19 mouse cellular contexts compared by ENCODE assay signal in genomic region chr6:136898954-136899353, GRCm38 (mm10). TPM values are rescaled to one million over a fixed set of nuclear protein-coding genes. Genes with fewer than 3 reads are reported as not detected.
DNase-seq lines count a peak whose midpoint lies in the region; ATAC-seq lines count a peak whose summit lies in the region.
"Had no signal": no experiment of that assay in that cellular context is flagged by ENCODE, and none has a peak within 500 bp of the region (broad histone marks: within the 10 kb centered on the region; RNA-seq: fewer than 3 reads in every experiment).

No protein-coding gene starts in this region.

- peaks cover 24% of the 10 kb centered on the region for H3K4me1 ChIP-seq in heart, embryonic 11.5 days (ENCODE audit: control insufficient read depth, insufficient read depth, low read length)
- peaks cover 34% of the 10 kb centered on the region for H3K4me1 ChIP-seq in lung, embryonic 16.5 days (replicated peaks; ENCODE audit: control insufficient read depth, insufficient read depth, low read length)
- H3K4me1 ChIP-seq in liver, embryonic 11.5 days (replicated peaks; ENCODE audit: control insufficient read depth, insufficient read depth, low read length), result no peaks in the 10 kb centered on the region; the same call in 1 of the 2 replicates
- no peaks in the 10 kb centered on the region for H3K4me1 ChIP-seq in forebrain, embryonic 10.5 days

- peak overlapping the region; percentile 74; the same call in 1 of the 2 replicates for H3K27ac ChIP-seq in heart, embryonic 11.5 days (ENCODE audit: low read depth, low read length)
- H3K27ac ChIP-seq in lung, embryonic 16.5 days (ENCODE audit: low read length), result peak overlapping the region; percentile 95
- no peak overlapping the region for H3K27ac ChIP-seq in liver, embryonic 11.5 days (ENCODE audit: low read depth, low read length)
- H3K27ac ChIP-seq in forebrain, embryonic 10.5 days, result no peak overlapping the region
- H3K27ac ChIP-seq: hindbrain, postnatal 0 days; limb, embryonic 12.5 days had no signal

- no peak for ATAC-seq in heart, embryonic 11.5 days (replicated peaks; ENCODE audit: insufficient number of reproducible peaks, low FRiP score, low TSS enrichment)
- ATAC-seq in lung, embryonic 16.5 days (ENCODE audit: low read depth), result no peak
- peak; percentile 36 for ATAC-seq in megakaryocyte progenitor cell, adult 5-6 weeks (replicated peaks; ENCODE audit: poor library complexity)
- ATAC-seq in liver, embryonic 11.5 days (replicated peaks; ENCODE audit: low FRiP score), result no peak
- ATAC-seq: forebrain, postnatal 0 days; hindbrain, postnatal 0 days had no signal

- intact Hi-C loops in heart, postnatal 36 days (cut with DNase I), result no loop called here

- no peak for DNase-seq in heart, postnatal 36 days
- DNase-seq in lung, adult 18-20 months, result no peak
- DNase-seq in liver, embryonic 11.5 days (ENCODE audit: low spot score), result no peak
- no peak for DNase-seq in ovary, postnatal 36 days (ENCODE audit: low spot score)
- DNase-seq in forebrain, embryonic 10.5 days (ENCODE audit: extremely low spot score, low spot score), result no peak
- DNase-seq: adrenal gland, postnatal 10 days; cerebellum, postnatal 36 days; forebrain, postnatal 0 days; gastrocnemius, postnatal 25 days; layer of hippocampus, postnatal 36 days; lung, adult 2 months had no signal

- no peaks in the 10 kb centered on the region for H3K9me3 ChIP-seq in heart, embryonic 11.5 days (replicated peaks; ENCODE audit: control insufficient read depth, low read length)
- H3K9me3 ChIP-seq in lung, embryonic 16.5 days (ENCODE audit: control insufficient read depth, low read length), result no peaks in the 10 kb centered on the region
- H3K9me3 ChIP-seq in liver, embryonic 11.5 days (ENCODE audit: control insufficient read depth, low read length), result no peaks in the 10 kb centered on the region
- no peaks in the 10 kb centered on the region for H3K9me3 ChIP-seq in forebrain, embryonic 10.5 days
- H3K9me3 ChIP-seq: embryonic facial prominence, embryonic 15.5 days; limb, embryonic 12.5 days had no signal

- H3K27me3 ChIP-seq in heart, embryonic 11.5 days (ENCODE audit: control insufficient read depth, insufficient read depth, low read length), result no peaks in the 10 kb centered on the region
- no peaks in the 10 kb centered on the region for H3K27me3 ChIP-seq in lung, embryonic 16.5 days (ENCODE audit: control insufficient read depth, insufficient read depth, low read depth, low read length)
- no peaks in the 10 kb centered on the region for H3K27me3 ChIP-seq in liver, embryonic 11.5 days (replicated peaks; ENCODE audit: control insufficient read depth, insufficient read depth, low read length)
- H3K27me3 ChIP-seq in forebrain, embryonic 10.5 days (ENCODE audit: poor library complexity, severe bottlenecking), result no peaks in the 10 kb centered on the region
- H3K27me3 ChIP-seq: embryonic facial prominence, embryonic 15.5 days; limb, embryonic 12.5 days had no signal

- H3K4me2 ChIP-seq in heart, embryonic 11.5 days, result no peak overlapping the region
- H3K4me2 ChIP-seq in lung, embryonic 16.5 days (ENCODE audit: low read depth, low read length), result no peak overlapping the region
- H3K4me2 ChIP-seq in liver, embryonic 11.5 days, result no peak overlapping the region
- H3K4me2 ChIP-seq: embryonic facial prominence, embryonic 15.5 days; limb, embryonic 12.5 days; midbrain, embryonic 11.5 days had no signal

- H3K36me3 ChIP-seq in heart, embryonic 11.5 days (ENCODE audit: control insufficient read depth, insufficient read depth, low read length), result no peaks in the 10 kb centered on the region
- no peaks in the 10 kb centered on the region for H3K36me3 ChIP-seq in lung, embryonic 16.5 days (ENCODE audit: control insufficient read depth, insufficient read depth, low read length)
- H3K36me3 ChIP-seq in liver, embryonic 11.5 days (ENCODE audit: control insufficient read depth, insufficient read depth, low read length), result no peaks in the 10 kb centered on the region
- H3K36me3 ChIP-seq in forebrain, embryonic 10.5 days (replicated peaks), result no peaks in the 10 kb centered on the region
- H3K36me3 ChIP-seq: embryonic facial prominence, embryonic 15.5 days; limb, embryonic 12.5 days had no signal

- no peak overlapping the region for H3K4me3 ChIP-seq in heart, embryonic 11.5 days (ENCODE audit: low read depth, low read length)
- no peak overlapping the region for H3K4me3 ChIP-seq in lung, embryonic 16.5 days (ENCODE audit: low read length)
- H3K4me3 ChIP-seq in liver, embryonic 11.5 days (ENCODE audit: low read depth, low read length), result no peak overlapping the region
- H3K4me3 ChIP-seq in forebrain, embryonic 10.5 days, result no peak overlapping the region
- H3K4me3 ChIP-seq: embryonic facial prominence, embryonic 15.5 days; limb, embryonic 12.5 days; myocyte had no signal

- 51% methylated on average over 2 of the region's 2 CpGs for WGBS in heart, embryonic 11.5 days (ENCODE audit: insufficient replicate concordance)
- 35% methylated on average over 2 of the region's 2 CpGs for WGBS in lung, embryonic 16.5 days
- 47% methylated on average over 2 of the region's 2 CpGs for WGBS in liver, embryonic 11.5 days
- 90% methylated on average over 2 of the region's 2 CpGs for WGBS in forebrain, embryonic 10.5 days

- H3K9ac ChIP-seq in heart, embryonic 11.5 days (ENCODE audit: low read depth, low read length), result no peak overlapping the region
- no peak overlapping the region for H3K9ac ChIP-seq in lung, embryonic 16.5 days (ENCODE audit: low read length)
- no peak overlapping the region for H3K9ac ChIP-seq in liver, embryonic 11.5 days (ENCODE audit: low read depth, low read length)
- H3K9ac ChIP-seq: embryonic facial prominence, embryonic 15.5 days; forebrain, postnatal 0 days; limb, embryonic 12.5 days had no signal

RNA-seq across cellular contexts. Expression of gene Erp27, which starts 23.0 kb away (rescaled TPM):
- polyA plus RNA-seq in heart, embryonic 11.5 days (2014; fragmentation: Nextera tagmentation; extraction: Ambion mirVana), result 1.3 and 1.5 TPM in 2 replicates
- not detected for total RNA-seq in heart, postnatal 36 days (2021)
- 0.35 and 0.97 TPM in 2 replicates for polyA plus RNA-seq in lung, embryonic 16.5 days (2015; fragmentation: Nextera tagmentation; extraction: Ambion mirVana)
- total RNA-seq in megakaryocyte progenitor cell, adult 5-6 weeks (2015), result 1.0 and 4.4 TPM in 2 replicates
- total RNA-seq in megakaryocyte progenitor cell, adult 5-6 weeks (2017), result 0.25 and 0.91 TPM in 2 replicates
- polyA plus RNA-seq in liver, embryonic 11.5 days (2014; fragmentation: Nextera tagmentation; extraction: Ambion mirVana), result 0.22 and 0.34 TPM in 2 replicates
- not detected in 2 replicates for polyA plus RNA-seq in forebrain, embryonic 10.5 days (2016; fragmentation: Nextera tagmentation; extraction: Ambion mirVana)
- total RNA-seq: gastrocnemius, postnatal 25 days; hindbrain, postnatal 0 days had no signal
- polyA plus RNA-seq: hindbrain, postnatal 0 days; midbrain, embryonic 11.5 days had no signal

RNA-seq across cellular contexts. Expression of gene Mgp, which starts 23.3 kb away (rescaled TPM):
- 73.6 and 75.1 TPM in 2 replicates for polyA plus RNA-seq in heart, embryonic 11.5 days (2014; fragmentation: Nextera tagmentation; extraction: Ambion mirVana)
- total RNA-seq in heart, postnatal 36 days (2021), result 100 to 1,000 TPM; 344 to 476 TPM
- polyA plus RNA-seq in lung, embryonic 16.5 days (2015; fragmentation: Nextera tagmentation; extraction: Ambion mirVana), result 1,118 and 1,160 TPM in 2 replicates
- not detected in 2 replicates for total RNA-seq in megakaryocyte progenitor cell, adult 5-6 weeks (2015)
- total RNA-seq in megakaryocyte progenitor cell, adult 5-6 weeks (2017), result not detected in 2 replicates
- polyA plus RNA-seq in liver, embryonic 11.5 days (2014; fragmentation: Nextera tagmentation; extraction: Ambion mirVana), result 7.7 and 8.2 TPM in 2 replicates
- polyA plus RNA-seq in forebrain, embryonic 10.5 days (2016; fragmentation: Nextera tagmentation; extraction: Ambion mirVana), result 0.50 and 0.91 TPM in 2 replicates

RNA-seq across cellular contexts. Expression of gene Pde6h, which starts 24.7 kb away (rescaled TPM):
- polyA plus RNA-seq in heart, embryonic 11.5 days (2014; fragmentation: Nextera tagmentation; extraction: Ambion mirVana), result 0.43 TPM in 1 of 2 replicates, not detected in the other
- total RNA-seq in heart, postnatal 36 days (2021), result not detected
- polyA plus RNA-seq in lung, embryonic 16.5 days (2015; fragmentation: Nextera tagmentation; extraction: Ambion mirVana), result 0.20 TPM in 1 of 2 replicates, not detected in the other
- total RNA-seq in megakaryocyte progenitor cell, adult 5-6 weeks (2015), result 0.05 TPM in 1 of 2 replicates, not detected in the other
- total RNA-seq in megakaryocyte progenitor cell, adult 5-6 weeks (2017), result 0.03 and 0.08 TPM in 2 replicates
- polyA plus RNA-seq in liver, embryonic 11.5 days (2014; fragmentation: Nextera tagmentation; extraction: Ambion mirVana), result not detected in 2 replicates
- polyA plus RNA-seq in forebrain, embryonic 10.5 days (2016; fragmentation: Nextera tagmentation; extraction: Ambion mirVana), result not detected in 2 replicates
- total RNA-seq: gastrocnemius, postnatal 25 days; hindbrain, postnatal 0 days had no signal
- polyA plus RNA-seq: embryonic facial prominence, embryonic 15.5 days; midbrain, embryonic 11.5 days had no signal

RNA-seq across cellular contexts. Expression of gene Art4, which starts 41.4 kb away (rescaled TPM):
- 13.2 and 15.1 TPM in 2 replicates for polyA plus RNA-seq in heart, embryonic 11.5 days (2014; fragmentation: Nextera tagmentation; extraction: Ambion mirVana)
- total RNA-seq in heart, postnatal 36 days (2021), result 10 to 100 TPM; 21.9 to 26.1 TPM
- polyA plus RNA-seq in lung, embryonic 16.5 days (2015; fragmentation: Nextera tagmentation; extraction: Ambion mirVana), result 7.1 and 7.8 TPM in 2 replicates
- 1.8 and 2.4 TPM in 2 replicates for total RNA-seq in megakaryocyte progenitor cell, adult 5-6 weeks (2015)
- 1.8 and 6.0 TPM in 2 replicates for total RNA-seq in megakaryocyte progenitor cell, adult 5-6 weeks (2017)
- 8.7 and 11.1 TPM in 2 replicates for polyA plus RNA-seq in liver, embryonic 11.5 days (2014; fragmentation: Nextera tagmentation; extraction: Ambion mirVana)
- 1.4 and 1.5 TPM in 2 replicates for polyA plus RNA-seq in forebrain, embryonic 10.5 days (2016; fragmentation: Nextera tagmentation; extraction: Ambion mirVana)
- total RNA-seq: forebrain, postnatal 0 days; layer of hippocampus, postnatal 36 days had no signal
- polyA plus RNA-seq: myocyte had no signal

RNA-seq across cellular contexts. Expression of gene Arhgdib, which starts 42.7 kb away (rescaled TPM):
- polyA plus RNA-seq in heart, embryonic 11.5 days (2014; fragmentation: Nextera tagmentation; extraction: Ambion mirVana), result 115 and 128 TPM in 2 replicates
- total RNA-seq in heart, postnatal 36 days (2021), result 10 to 100 TPM; 25.5 to 27.2 TPM
- polyA plus RNA-seq in lung, embryonic 16.5 days (2015; fragmentation: Nextera tagmentation; extraction: Ambion mirVana), result 85.2 and 98.2 TPM in 2 replicates
- 2,686 and 2,904 TPM in 2 replicates for total RNA-seq in megakaryocyte progenitor cell, adult 5-6 weeks (2015)
- 1,309 and 1,334 TPM in 2 replicates for total RNA-seq in megakaryocyte progenitor cell, adult 5-6 weeks (2017)
- 181 and 183 TPM in 2 replicates for polyA plus RNA-seq in liver, embryonic 11.5 days (2014; fragmentation: Nextera tagmentation; extraction: Ambion mirVana)
- 22.0 and 25.3 TPM in 2 replicates for polyA plus RNA-seq in forebrain, embryonic 10.5 days (2016; fragmentation: Nextera tagmentation; extraction: Ambion mirVana)

Comparison
In these comparisons a context has a peak if more than half of its experiments do, and no peak if none do; other contexts are left out.
1. H3K27ac ChIP-seq: peak in heart, embryonic 11.5 days (single experiment) and lung, embryonic 16.5 days (single experiment); none in liver, embryonic 11.5 days (single experiment) and forebrain, embryonic 10.5 days (single experiment).
2. RNA of gene Mgp, which starts 23.3 kb away (polyA plus RNA-seq): 1,118 to 1,160 TPM in lung, embryonic 16.5 days; 73.6 to 75.1 TPM in heart, embryonic 11.5 days, 7.7 to 8.2 TPM in liver, embryonic 11.5 days and 0.50 to 0.91 TPM in forebrain, embryonic 10.5 days; every median in the first group is over 10 times any median in the second.